Mouse (Mus musculus) left cerebral cortex, postnatal 25 days (tissue): Measurements from ENCODE around the gene Ccnl2. TPM values are rescaled to one million over a fixed set of nuclear protein-coding genes. Genes with fewer than 3 reads are reported as not detected.

Experiments used
- DNase-seq, 2 experiments: peaks; one replicate each; pipeline ENCODE4 v3.0.0; 2022; ENCODE audit warnings: low spot score in 2 of 2, mixed read lengths in 1 of 2
- intact Hi-C: fragments of 180-260 bp; cut with DNase I; formaldehyde crosslinking; loops from one replicate; pipeline ENCODE4 v1.15.1; 2025
- total RNA-seq, 2 experiments: library from RNA; stranded (reverse); gene quantifications; 2 replicates each; pipeline ENCODE4 v1.2.3; 2021

Ccnl2 gene
- total RNA-seq, 2 experiments from 2014 or later = 65.7 to 78.1 TPM

DNA sequence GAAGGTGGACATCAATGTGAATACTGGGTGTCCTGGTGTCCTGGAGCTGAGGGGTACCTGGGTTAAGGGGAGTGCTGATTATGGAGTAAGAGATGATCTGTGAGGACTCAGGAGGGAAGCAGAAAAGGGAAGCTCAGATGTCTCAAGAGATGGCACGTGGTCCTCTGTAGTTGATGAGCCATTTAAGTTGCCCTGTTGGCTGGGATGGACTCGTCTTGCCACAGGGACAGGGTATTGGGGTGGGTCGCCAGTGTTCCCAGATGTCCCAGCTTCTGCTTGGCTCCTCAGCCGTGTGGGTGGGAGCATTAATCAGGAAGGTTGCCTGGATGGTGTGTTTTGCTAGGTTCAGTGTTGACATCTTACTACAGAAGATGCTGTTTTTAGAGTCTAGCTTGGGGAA is 20.9 kb downstream of the Ccnl2 start:
- no peak for DNase-seq
- intact Hi-C loops = no loop called here

DNA sequence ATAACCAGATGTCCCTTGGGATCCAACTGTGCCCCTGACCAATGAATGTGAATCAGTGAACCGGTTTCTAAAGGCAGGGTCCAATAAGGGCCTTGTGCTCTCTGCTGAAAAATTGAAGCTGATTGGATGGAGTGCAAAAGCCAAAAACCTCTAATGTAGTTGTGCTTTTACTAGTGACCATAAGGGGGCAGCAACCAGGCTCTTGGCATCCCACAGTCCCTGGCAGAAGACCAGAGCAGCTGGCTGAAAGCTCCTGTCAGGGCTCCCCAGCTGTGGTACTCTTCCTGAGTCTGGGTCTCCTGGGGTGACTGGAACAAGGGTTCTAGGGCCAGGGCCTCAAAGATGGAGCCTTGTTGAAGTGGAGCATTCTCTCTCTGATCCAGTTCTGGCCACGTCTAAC is 21.5 kb downstream of the Ccnl2 start:
- intact Hi-C loops = no loop called here
- peak; percentile 73 to 82 for DNase-seq

DNA sequence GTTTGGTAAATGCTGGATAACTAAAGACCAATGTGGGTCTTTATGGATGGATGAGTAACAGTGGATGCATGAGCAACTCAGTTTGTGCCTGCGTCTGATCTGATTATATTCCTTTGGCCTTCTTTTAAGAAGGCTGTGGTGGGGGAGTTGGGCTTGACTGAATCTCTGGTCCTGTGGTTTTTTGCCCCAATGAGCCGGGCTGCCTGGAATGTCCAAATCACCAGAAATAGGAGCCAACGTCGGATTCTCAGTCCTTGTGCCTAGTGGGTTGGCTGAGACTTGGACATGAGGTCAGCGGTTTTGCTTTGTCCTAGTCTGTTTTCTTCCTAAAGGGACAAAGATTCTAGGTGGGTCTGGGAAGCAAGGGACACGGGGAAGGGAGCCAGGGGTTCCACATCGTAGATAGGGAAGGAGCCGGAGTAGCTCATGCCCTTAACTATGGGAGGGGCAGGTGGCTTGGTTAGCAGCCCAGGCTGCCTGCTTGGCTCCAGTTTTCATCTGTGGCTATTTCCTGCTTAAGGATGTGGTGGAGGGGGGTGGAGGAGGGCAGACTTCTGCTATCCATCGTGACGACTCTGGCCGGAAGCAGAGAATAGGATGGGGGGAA is 25.2 kb downstream of the Ccnl2 start:
- DNase-seq = no peak

DNA sequence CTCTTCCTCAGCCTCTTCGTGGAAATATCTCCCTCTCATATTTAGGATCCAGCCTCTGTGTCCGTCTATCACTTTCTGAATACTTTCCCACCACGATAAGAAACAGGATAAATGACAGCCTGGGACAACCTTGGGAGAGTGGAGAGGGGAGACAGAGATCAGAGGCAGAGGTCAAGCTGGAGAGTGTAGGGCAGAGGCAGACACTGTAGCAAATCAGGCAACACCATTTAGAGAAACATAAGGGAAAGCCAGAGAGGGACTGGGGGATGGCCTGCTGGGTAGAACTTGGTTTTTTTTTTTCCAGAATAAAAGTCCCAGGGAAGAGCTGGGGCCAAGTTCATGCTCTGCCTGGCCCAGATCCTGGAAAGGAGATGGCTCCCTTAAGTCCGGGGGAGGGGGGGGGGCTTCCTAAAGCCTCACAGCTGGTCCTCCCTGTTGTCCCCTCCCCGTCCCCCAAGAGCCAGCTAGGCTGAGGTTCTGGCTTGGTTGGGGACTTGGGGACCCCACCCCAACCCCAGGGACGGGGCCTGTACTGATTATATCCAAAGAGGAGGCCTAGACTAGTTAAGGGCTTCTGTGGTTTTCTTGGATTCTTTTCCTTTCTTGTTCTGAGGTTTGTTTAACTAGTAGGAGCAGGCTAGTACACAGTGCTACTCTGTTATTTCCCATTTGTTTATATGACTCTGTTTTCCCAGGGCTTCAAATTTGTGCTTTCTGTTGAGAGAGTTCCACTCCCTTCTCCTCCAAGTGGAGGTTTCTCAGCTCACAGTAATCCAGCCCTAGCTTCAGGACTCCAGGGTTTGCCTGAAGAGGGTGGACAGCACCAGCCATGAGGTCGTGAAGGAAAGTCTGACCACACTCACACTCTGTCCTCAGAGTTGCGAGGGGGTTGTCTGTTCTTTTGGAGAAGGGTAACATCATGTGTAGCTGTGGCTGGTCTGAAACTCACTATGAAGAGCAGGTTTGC is 26.2 kb downstream of the Ccnl2 start:
- intact Hi-C loops = no loop called here
- DNase-seq = no peak

More for the DNA sequence above, 25.2 kb downstream of the Ccnl2 start:
- intact Hi-C loops = no loop called here

DNA sequence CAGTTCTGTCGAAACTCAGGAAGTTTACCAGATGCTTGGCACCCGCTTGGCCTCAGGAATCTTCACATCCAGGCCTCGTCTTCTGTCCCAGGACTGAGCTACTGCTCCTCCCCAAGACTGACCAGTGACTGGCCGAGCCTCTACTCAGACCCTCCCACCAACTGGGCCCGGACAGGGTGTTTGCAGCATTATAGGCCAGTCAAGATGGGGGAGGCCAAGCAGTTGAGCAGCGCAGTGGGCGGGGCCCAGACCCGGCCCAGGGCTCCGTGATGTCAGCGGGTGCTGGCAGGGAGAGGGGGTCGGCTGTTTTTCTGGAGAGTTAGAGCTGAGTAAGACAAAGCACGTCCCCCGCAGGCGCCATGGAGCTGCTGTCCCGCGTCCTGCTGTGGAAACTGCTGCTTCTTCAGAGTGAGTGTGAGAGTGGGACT is 27.2 kb downstream of the Ccnl2 start, which contains the start of gene Mxra8:
Gene Mxra8, plus strand, starts transcription at position 198 of the 428 bp plus-strand sequence.
- DNase-seq = no peak

DNA sequence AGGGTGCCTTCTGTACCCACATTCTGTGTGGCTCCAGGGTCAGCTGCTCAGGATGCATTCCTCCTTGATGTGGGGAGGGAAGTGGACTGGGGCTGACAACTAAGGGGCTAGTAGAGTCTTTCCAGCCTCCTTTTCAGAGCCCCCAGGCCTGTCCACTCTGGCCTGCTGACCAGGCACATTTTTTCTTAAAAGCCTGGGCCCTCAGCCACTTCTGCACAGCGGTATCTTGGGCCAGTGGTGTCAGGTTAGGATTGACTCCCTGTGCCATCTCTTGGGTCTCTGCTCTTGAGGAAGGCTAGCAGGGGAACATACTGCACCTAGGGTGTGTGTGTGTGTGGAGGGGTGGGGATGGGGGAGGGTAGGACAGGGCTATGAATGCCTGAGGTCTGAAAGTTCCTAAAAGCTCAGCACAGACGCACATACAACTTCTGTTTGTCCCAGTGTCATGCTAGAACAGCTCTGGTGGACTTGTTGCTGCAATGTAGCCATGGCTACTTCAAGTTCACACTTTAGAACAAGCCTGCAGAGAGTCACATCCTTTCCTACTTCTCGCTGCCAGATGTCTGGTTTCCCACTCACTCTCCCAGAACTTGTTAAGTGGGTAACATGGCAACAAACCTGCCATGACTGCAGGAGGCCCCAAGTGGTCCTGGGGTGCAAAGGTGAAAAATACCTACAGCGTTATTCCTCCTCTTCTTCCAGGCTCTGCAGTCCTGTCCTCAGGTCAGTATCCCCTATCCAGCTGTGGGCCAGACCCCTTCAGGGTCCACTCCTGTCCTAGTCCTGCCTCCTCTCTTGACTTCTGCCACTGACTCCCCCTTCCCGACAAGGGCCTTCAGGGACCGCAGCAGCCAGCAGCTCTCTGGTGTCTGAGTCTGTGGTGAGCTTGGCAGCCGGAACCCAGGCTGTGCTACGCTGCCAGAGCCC is 28.1 kb downstream of the Ccnl2 start:
- DNase-seq = no peak
- intact Hi-C loops = no loop called here

More for the DNA sequence above, 27.2 kb downstream of the Ccnl2 start, which contains the start of gene Mxra8:
- intact Hi-C loops = no loop called here

DNA sequence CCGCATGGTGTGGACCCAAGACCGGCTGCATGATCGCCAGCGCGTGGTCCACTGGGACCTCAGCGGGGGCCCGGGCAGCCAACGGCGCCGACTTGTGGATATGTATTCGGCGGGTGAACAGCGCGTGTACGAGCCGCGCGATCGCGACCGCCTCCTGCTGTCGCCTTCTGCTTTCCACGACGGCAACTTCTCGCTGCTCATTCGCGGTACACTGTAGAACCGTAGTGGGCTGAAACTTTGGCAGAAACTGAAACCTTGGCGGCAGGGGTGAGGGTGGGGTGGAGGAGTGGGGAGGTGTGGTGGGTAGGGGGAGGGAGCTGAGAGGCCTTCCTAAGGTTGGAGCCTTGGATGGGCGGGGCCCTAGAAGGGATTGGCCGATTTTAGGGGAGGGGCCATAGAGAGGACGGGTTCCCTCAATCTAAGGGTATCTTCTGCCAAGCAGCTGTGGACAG is 28.7 kb downstream of the Ccnl2 start:
- intact Hi-C loops = no loop called here
- DNase-seq = peak in 1 of 2 experiments; percentile 29

DNA sequence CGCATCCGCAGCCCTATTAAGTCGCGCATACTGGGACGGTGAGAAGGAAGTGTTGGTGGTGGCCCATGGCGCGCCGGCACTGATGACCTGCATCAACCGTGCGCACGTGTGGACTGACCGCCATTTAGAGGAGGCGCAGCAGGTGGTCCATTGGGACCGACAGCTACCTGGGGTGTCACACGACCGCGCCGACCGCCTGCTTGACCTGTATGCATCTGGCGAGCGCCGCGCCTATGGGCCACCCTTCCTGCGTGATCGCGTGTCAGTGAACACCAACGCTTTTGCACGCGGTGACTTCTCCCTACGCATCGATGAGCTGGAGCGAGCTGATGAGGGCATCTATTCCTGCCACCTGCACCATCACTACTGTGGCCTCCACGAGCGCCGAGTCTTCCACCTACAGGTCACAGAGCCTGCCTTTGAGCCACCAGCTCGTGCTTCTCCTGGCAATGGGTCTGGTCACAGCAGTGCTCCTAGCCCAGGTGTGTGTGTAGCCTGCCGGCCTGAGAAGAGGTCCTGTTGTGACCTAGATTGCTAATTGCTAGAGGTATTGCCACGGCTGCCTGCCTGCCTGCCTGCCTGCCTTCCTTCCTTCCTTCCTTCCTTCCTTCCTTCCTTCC is 29.5 kb downstream of the Ccnl2 start:
- intact Hi-C loops = no loop called here
- DNase-seq = no peak

DNA sequence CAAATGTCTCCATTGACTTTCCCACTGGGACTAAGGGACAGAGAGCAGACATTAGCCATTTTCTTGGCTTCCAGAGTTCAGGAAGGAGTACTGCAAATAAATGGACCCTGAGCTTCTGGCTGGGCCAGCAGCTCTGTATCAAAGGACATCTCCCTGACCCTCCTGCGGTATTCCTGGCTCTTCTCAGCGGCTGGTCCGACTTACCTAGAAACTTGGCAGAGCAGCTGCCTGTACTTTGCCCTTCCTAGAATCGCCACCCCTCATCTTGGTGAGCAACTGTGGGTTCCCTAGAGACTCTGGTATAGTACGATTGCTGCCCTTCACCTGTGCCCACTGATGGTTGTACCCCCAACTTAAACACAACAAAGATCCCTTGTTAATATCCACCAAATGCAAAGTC is 30.9 kb downstream of the Ccnl2 start:
- intact Hi-C loops = no loop called here
- no peak for DNase-seq

DNA sequence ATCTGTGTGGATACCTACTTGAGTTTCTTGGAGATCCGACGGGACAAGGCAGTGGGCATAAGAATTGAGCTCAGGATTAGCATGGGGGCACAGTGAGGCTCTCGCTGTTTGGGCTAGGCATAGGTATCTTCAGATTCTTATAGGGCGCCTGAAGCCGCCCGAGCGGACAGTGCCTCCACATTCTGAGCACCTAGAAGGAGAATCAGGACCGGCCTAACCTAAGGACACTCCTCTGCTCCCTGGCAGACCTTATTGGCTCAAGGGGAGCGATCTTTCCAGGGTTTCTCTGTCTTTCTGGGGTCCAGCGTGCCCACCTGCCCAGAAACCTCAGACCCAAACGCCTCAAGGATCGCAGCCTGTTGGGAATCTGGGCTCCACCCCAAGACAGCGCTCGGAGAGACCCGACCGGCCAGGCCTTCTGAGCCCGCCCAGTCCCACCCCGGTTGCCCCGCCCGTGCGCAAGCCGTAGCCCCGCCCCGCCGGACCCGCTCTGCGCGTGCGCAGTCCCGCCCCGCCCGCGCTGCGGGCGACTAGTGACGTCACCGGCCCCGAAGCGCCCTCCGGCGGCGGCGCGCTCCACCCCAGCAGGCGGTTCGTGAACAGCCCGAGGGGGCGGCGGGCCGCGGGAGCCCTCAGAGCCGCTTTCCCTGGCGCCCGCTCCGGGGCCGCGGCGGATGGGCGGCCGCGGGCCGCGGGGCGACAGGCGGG is 34.7 kb downstream of the Ccnl2 start, which contains the start of gene Dvl1:
Gene Dvl1, plus strand, starts transcription at position 532 of the 708 bp plus-strand sequence.
- intact Hi-C loops = no loop called here
- DNase-seq = peak; percentile 92 to 93

DNA sequence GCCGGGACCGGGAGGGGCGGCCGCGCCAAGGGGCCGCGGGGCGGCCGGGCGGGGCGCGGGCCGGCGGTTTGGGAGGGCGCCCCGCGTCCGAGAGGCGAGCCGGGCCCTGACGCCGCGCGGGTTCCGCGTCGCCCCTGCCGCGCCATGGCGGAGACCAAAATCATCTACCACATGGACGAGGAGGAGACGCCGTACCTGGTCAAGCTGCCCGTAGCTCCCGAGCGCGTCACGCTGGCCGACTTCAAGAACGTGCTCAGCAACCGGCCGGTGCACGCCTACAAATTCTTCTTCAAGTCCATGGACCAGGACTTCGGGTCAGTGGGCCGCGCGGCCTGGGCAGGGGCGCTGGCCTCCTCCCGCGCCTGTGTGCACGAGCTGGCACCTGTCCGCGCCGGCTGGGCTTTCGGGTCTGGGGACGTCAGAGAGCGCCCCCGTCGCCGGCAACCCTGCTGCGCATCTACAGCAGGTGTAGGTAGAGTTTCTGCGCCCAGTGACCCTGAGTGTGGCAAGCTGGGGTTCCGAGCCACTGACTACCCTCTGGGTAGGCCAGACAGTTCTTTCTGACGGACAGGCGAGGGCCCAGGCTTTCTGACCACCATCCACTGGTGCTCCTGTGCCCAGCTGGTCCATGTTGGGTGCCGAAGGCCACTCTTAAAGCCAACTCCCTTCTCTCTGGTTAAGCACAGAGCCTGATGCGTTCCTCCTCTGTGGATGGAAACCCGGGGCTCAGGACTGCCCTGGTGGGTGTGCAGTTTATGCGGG is 35.5 kb downstream of the Ccnl2 start:
- no peak for DNase-seq
- intact Hi-C loops = no loop called here

DNA sequence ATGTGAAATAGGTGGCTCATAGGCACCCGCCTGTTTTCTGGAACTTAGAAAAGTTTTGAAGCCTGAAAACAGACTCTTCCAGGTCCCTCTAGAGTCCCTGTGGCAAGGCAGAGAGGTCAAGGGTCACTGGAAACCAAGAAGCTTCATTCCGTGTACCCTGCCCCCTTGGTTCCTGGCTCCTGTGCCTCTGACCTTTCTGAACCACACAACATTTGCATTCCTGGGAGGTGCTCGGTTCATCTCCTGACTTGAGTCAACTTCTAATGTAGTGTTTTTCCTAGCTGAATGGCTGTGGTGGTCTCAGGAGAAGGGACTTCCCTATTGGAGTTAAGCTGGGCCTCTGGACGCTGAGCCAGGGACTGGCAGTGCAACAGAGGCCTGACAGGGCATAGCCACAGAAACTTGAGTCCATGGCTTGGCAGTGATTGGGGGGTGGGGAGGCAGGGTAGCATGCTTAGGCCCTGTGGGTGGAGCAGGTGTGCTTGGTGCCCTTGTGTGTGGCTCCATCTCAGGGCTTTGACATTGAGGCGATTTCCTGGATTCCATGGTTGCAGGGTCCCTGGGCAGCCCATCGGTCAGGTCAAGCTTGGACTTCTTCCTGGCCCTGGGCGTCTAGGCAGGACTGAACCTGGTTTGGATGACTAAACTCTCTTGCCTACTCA is 36.3 kb downstream of the Ccnl2 start:
- intact Hi-C loops = no loop called here

DNA sequence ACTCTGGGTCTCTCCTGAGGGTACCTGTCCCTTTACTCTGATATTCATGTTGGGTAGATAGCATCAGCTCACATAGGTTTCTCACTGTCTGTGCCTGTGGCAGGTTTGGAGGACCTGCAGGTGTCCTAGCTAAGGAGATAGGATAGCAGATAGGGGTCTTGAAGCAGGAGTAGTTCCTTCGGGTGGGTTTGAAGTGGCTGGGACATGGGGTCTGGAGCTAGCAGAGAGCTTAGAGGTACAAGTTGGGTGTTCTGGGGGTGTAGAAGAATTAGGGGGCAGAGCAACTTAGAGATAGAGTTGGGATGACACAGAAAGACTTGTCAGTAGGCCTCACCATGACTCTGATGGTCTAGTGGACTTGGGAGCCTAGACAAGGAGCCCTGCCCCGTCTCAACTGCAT is 37.1 kb downstream of the Ccnl2 start:
- no peak for DNase-seq
- intact Hi-C loops = no loop called here

More for the DNA sequence above, 36.3 kb downstream of the Ccnl2 start:
- DNase-seq = no peak

DNA sequence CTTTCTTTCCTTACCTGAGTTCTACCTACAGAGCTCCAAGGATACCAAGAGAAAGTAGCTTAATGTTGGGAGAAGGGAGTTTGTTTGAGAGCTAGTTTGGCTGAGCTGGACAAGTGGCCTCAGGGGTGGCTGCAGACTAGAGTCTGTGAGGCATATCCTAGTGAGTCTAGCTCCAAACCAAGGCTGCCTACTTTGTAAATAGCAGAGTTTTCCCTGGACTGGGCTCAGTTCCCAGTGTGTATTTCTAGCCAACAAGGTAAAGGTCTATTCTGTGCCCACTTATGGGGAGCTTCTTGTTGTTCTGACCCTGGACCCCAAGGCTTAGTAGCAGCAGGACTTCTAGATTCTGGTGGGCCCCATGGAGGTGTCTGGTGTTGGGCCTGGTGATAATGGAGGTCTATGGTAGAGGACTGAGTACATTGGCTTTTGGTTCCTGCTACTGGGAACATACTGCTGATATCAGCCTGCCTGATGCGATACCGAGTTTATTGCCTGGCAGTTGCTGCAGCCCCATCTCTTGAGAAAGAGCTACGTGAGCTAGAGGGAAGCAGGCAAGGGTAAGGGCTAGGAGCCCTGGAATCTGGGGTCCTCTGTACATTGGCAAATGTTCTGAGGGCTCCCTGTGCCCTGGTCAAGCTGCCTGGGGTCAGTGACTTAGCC is 37.6 kb downstream of the Ccnl2 start:
- DNase-seq = no peak
- intact Hi-C loops = no loop called here

DNA sequence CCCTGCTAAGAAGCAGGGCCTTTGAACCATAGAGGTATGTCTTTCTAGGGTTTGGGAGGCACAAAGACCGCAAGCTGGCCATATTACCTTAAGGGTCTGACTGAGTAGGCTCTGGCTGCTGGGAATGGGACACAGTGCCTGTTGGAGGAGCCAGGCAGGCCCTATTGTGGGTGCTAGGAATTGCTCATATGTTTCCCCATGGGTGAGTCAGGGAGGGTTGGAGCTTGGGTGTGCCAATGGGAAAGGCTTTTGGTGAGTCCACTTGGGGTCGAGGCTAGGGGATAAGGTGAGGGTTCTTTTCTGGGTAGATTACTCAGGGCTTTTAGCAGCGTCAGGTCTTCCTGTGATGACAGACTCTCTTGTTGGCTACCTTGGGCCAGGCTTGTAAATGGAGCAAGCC is 39.1 kb downstream of the Ccnl2 start:
- intact Hi-C loops = no loop called here
- no peak for DNase-seq

DNA sequence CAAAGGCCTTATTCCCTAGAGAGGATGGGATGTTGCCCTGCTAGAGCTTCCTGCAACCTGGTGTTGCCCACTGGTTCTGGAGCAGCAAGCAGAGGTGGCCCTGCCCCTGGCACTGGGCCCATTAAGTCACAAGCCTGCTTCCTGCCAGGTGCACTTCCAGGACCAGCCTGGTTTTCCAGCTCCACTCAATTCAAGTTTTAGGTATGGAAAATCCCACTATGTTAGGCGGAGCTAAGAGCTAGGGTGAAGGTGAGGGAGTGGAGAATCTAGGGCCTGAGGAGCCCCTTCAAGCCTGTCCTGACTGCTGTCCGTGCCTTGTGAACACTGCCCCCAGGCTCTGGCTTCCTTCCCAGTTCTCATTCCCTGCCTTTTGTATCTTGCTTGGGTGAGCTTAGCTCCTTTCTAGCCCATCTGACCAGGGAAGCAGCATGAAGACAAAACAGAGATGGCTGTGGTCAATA is 39.7 kb downstream of the Ccnl2 start:
- intact Hi-C loops = no loop called here
- no peak for DNase-seq

DNA sequence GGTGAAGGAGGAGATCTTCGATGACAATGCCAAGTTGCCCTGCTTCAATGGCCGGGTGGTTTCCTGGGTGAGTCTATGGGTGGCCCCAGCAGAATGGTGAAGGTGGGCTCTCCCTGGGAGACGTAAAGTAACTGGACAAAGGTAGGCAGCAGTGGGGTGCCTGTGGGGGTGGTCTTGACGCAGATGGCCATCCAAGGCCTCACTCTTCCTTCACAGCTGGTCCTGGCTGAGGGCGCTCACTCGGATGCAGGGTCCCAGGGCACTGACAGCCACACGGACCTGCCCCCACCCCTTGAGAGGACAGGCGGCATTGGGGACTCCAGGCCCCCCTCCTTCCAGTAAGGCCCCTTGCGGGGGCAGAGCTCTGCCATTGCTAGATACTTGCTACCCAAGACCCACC is 41.1 kb downstream of the Ccnl2 start:
- DNase-seq = no peak
- intact Hi-C loops = no loop called here
